In the genomic region with DNA sequence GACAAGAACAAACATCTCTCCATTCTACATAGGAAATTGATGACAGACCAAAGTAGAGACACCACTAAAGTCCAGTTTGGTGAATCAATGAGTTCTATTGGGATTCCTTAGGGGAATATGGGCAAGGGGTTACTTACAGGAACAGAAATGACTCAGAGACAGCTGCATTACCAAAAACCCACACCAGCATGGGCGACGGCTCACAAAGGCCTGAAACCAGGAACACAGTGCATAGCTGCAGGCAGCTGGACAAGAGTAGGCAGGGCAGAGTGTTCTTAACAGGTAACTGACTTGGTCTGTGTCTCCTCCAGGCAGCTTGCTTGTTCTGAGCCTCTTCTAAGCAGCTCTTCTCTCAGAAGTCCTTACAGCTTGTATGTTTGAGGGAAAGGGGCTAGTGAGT, we compare ENCODE assay signal across 2 mouse cellular contexts.
TF ChIP-seq lines count a peak whose summit lies in the region.

No protein-coding gene starts in this region.

TF ChIP-seq in C2C12, 6 proteins besides CTCF, POLR2A, EP300 and RAD21:
- TF ChIP-seq MYOD1 (IDR thresholded peaks at IDR 0.05; ENCODE audit: control insufficient read depth, insufficient read length, low read depth) = peak; percentile 91
- TF ChIP-seq MYOG (IDR thresholded peaks at IDR 0.05; ENCODE audit: control insufficient read depth, extremely low read depth, insufficient read length) = no peak
- TF ChIP-seq USF1 (IDR thresholded peaks at IDR 0.05; ENCODE audit: low read depth) = no peak
TF ChIP-seq in C2C12: peak in this region for 1.

TF ChIP-seq in MEL, 35 proteins besides CTCF, POLR2A, EP300 and RAD21:
- TF ChIP-seq USF2 (IDR thresholded peaks at IDR 0.05; ENCODE audit: borderline replicate concordance in 1 of 2, insufficient read depth in 1 of 2, low read depth in 1 of 2, low read length in 2 of 2) (no peak), ZKSCAN1 (IDR thresholded peaks at IDR 0.05; ENCODE audit: low read depth, low read length) (no peak), UBTF (IDR thresholded peaks at IDR 0.05; ENCODE audit: borderline replicate concordance, insufficient read depth, low read depth, low read length) (no peak), ZNF384 (IDR thresholded peaks at IDR 0.05; ENCODE audit: low read depth, low read length) (no peak), MEF2A (IDR thresholded peaks at IDR 0.05; ENCODE audit: extremely low read depth, insufficient replicate concordance, low read depth, low read length, poor library complexity, severe bottlenecking) (no peak), MAFK (IDR thresholded peaks at IDR 0.05; ENCODE audit: borderline replicate concordance, low read depth, low read length) (no peak), KAT2A (conservative IDR thresholded peaks at IDR 0.05; ENCODE audit: low read depth, low read length) (no peak), NELFE (IDR thresholded peaks at IDR 0.05; ENCODE audit: low read depth, low read length) (no peak), ELF1 (IDR thresholded peaks at IDR 0.05; ENCODE audit: low read depth, low read length) (no peak), BHLHE40 (IDR thresholded peaks at IDR 0.05; ENCODE audit: borderline replicate concordance, low read depth, low read length) (no peak), CHD1 (IDR thresholded peaks at IDR 0.05; ENCODE audit: low read depth, low read length) (no peak), TBP (IDR thresholded peaks at IDR 0.05; ENCODE audit: low read depth, low read length) (no peak), NRF1 (IDR thresholded peaks at IDR 0.05; ENCODE audit: insufficient read depth, low read depth, low read length, poor library complexity, severe bottlenecking) (no peak), ZC3H11A (IDR thresholded peaks at IDR 0.05; ENCODE audit: low read depth, low read length) (no peak), MYB (IDR thresholded peaks at IDR 0.05; ENCODE audit: low read depth, low read length) (no peak), MYC (IDR thresholded peaks at IDR 0.05; ENCODE audit: low read depth, low read length) (no peak), TAL1 (IDR thresholded peaks at IDR 0.05; ENCODE audit: low read length) (no peak)
TF ChIP-seq in MEL: peak in this region for 0.
